Mouse (Mus musculus): ENCODE results near the gene As3mt. TPM values are rescaled to one million over a fixed set of nuclear protein-coding genes. Genes with fewer than 3 reads are reported as not detected.

The As3mt gene
- total and polyA plus RNA-seq, 3 experiments = 0.49 TPM; not detected in 2

GRCm38 (mm10) chr19:46706540-46707295 is 540 bp upstream of the As3mt start:
- no peaks in the 10 kb centered on the region for H3K9me3 ChIP-seq (replicated peaks)
- DNase-seq (ENCODE audit: low spot score) (no peak), ATAC-seq (ENCODE audit: extremely low read depth, insufficient number of reproducible peaks, low FRiP score, poor library complexity, severe bottlenecking) (no peak)
- peaks cover 28% of the 10 kb centered on the region for H3K4me1 ChIP-seq (ENCODE audit: insufficient read depth, low read depth, low read length)
- peaks cover 2% of the 10 kb centered on the region for H3K36me3 ChIP-seq (replicated peaks)
- H3K27me3 ChIP-seq (ENCODE audit: insufficient read depth, low read length) = peaks cover 34% of the 10 kb centered on the region
- no peak overlapping the region for H3K4me3 ChIP-seq (ENCODE audit: low read depth, low read length)
- TF ChIP-seq POLR2AphosphoS5 (IDR thresholded peaks at IDR 0.05; ENCODE audit: insufficient replicate concordance, low read depth, low read length) (no peak), TAL1 (conservative IDR thresholded peaks at IDR 0.05; ENCODE audit: low read depth, low read length) (no peak), GATA2 (IDR thresholded peaks at IDR 0.05; ENCODE audit: borderline replicate concordance, low read depth, low read length) (no peak), CTCF (IDR thresholded peaks at IDR 0.05; ENCODE audit: low read depth, low read length) (no peak), GATA1 (IDR thresholded peaks at IDR 0.05; ENCODE audit: borderline replicate concordance, low read length) (no peak)

GRCm38 (mm10) chr19:46710614-46711013 is 3.4 kb downstream of the As3mt start:
- H3K27me3 ChIP-seq (ENCODE audit: insufficient read depth, low read length) = peaks cover 46% of the 10 kb centered on the region
- H3K4me1 ChIP-seq (ENCODE audit: insufficient read depth, low read depth, low read length) = peaks cover 26% of the 10 kb centered on the region
- H3K36me3 ChIP-seq (replicated peaks) = no peaks in the 10 kb centered on the region
- ATAC-seq (ENCODE audit: extremely low read depth, insufficient number of reproducible peaks, low FRiP score, poor library complexity, severe bottlenecking) (no peak), DNase-seq (ENCODE audit: low spot score) (no peak)
- no peak for TF ChIP-seq POLR2AphosphoS5 (IDR thresholded peaks at IDR 0.05; ENCODE audit: insufficient replicate concordance, low read depth, low read length)
- no peak for TF ChIP-seq GATA1 (IDR thresholded peaks at IDR 0.05; ENCODE audit: borderline replicate concordance, low read length)
- no peak for TF ChIP-seq TAL1 (conservative IDR thresholded peaks at IDR 0.05; ENCODE audit: low read depth, low read length)
- TF ChIP-seq CTCF (IDR thresholded peaks at IDR 0.05; ENCODE audit: low read depth, low read length) = no peak
- TF ChIP-seq GATA2 (IDR thresholded peaks at IDR 0.05; ENCODE audit: borderline replicate concordance, low read depth, low read length) = no peak
- H3K4me3 ChIP-seq (ENCODE audit: low read depth, low read length) = no peak overlapping the region
- no peaks in the 10 kb centered on the region for H3K9me3 ChIP-seq (replicated peaks)

GRCm38 (mm10) chr19:46714234-46714633 is 7.0 kb downstream of the As3mt start:
- H3K4me1 ChIP-seq (ENCODE audit: insufficient read depth, low read depth, low read length) = peaks cover 8% of the 10 kb centered on the region; the same call in 1 of the 2 replicates
- no peak for TF ChIP-seq POLR2AphosphoS5 (IDR thresholded peaks at IDR 0.05; ENCODE audit: insufficient replicate concordance, low read depth, low read length)
- no peak overlapping the region for H3K4me3 ChIP-seq (ENCODE audit: low read depth, low read length)
- no peak for DNase-seq (ENCODE audit: low spot score)
- H3K9me3 ChIP-seq (replicated peaks) = peaks cover 5% of the 10 kb centered on the region
- ATAC-seq (ENCODE audit: extremely low read depth, insufficient number of reproducible peaks, low FRiP score, poor library complexity, severe bottlenecking) = no peak
- H3K27me3 ChIP-seq (ENCODE audit: insufficient read depth, low read length) = peaks cover 27% of the 10 kb centered on the region
- no peaks in the 10 kb centered on the region for H3K36me3 ChIP-seq (replicated peaks)

- ATAC-seq (ENCODE audit: extremely low read depth, insufficient number of reproducible peaks, low FRiP score, poor library complexity, severe bottlenecking) (no peak), DNase-seq (ENCODE audit: low spot score) (no peak)
- Histone ChIP-seq H3K4me3 (ENCODE audit: low read depth, low read length) (no peak overlapping the region), H3K27me3 (ENCODE audit: insufficient read depth, low read length) (peaks cover 33% of the 10 kb centered on the region), H3K4me1 (ENCODE audit: insufficient read depth, low read depth, low read length) (peaks cover 6% of the 10 kb centered on the region; the same call in 1 of the 2 replicates), H3K9me3 (replicated peaks) (peaks cover 5% of the 10 kb centered on the region), H3K36me3 (replicated peaks) (no peaks in the 10 kb centered on the region)
- TF ChIP-seq TAL1 (conservative IDR thresholded peaks at IDR 0.05; ENCODE audit: low read depth, low read length) (no peak), POLR2AphosphoS5 (IDR thresholded peaks at IDR 0.05; ENCODE audit: insufficient replicate concordance, low read depth, low read length) (no peak), GATA2 (IDR thresholded peaks at IDR 0.05; ENCODE audit: borderline replicate concordance, low read depth, low read length) (no peak), GATA1 (IDR thresholded peaks at IDR 0.05; ENCODE audit: borderline replicate concordance, low read length) (no peak), CTCF (IDR thresholded peaks at IDR 0.05; ENCODE audit: low read depth, low read length) (no peak)
Observed at GRCm38 (mm10) chr19:46715016-46715415, 7.8 kb downstream of the As3mt start.

GRCm38 (mm10) chr19:46718150-46718549 is 10.9 kb downstream of the As3mt start:
- H3K4me3 ChIP-seq (ENCODE audit: low read depth, low read length) = no peak overlapping the region
- peaks cover 5% of the 10 kb centered on the region for H3K9me3 ChIP-seq (replicated peaks)
- no peaks in the 10 kb centered on the region for H3K36me3 ChIP-seq (replicated peaks)
- 0 out of 2 replicates have a peak, but pooled peaks cover 3% of the 10 kb centered on the region for H3K4me1 ChIP-seq (ENCODE audit: insufficient read depth, low read depth, low read length)
- DNase-seq (ENCODE audit: low spot score) (no peak), ATAC-seq (ENCODE audit: extremely low read depth, insufficient number of reproducible peaks, low FRiP score, poor library complexity, severe bottlenecking) (no peak)
- H3K27me3 ChIP-seq (ENCODE audit: insufficient read depth, low read length) = peaks cover 30% of the 10 kb centered on the region
- TF ChIP-seq POLR2AphosphoS5 (IDR thresholded peaks at IDR 0.05; ENCODE audit: insufficient replicate concordance, low read depth, low read length) (no peak), CTCF (IDR thresholded peaks at IDR 0.05; ENCODE audit: low read depth, low read length) (no peak), GATA1 (IDR thresholded peaks at IDR 0.05; ENCODE audit: borderline replicate concordance, low read length) (no peak), TAL1 (conservative IDR thresholded peaks at IDR 0.05; ENCODE audit: low read depth, low read length) (no peak), GATA2 (IDR thresholded peaks at IDR 0.05; ENCODE audit: borderline replicate concordance, low read depth, low read length) (no peak)

GRCm38 (mm10) chr19:46724411-46724810 is 17.2 kb downstream of the As3mt start:
- Histone ChIP-seq H3K4me3 (ENCODE audit: low read depth, low read length) (no peak overlapping the region), H3K27me3 (ENCODE audit: insufficient read depth, low read length) (peaks cover 13% of the 10 kb centered on the region), H3K9me3 (replicated peaks) (no peaks in the 10 kb centered on the region), H3K36me3 (replicated peaks) (no peaks in the 10 kb centered on the region), H3K4me1 (ENCODE audit: insufficient read depth, low read depth, low read length) (peaks cover 28% of the 10 kb centered on the region)
- ATAC-seq (ENCODE audit: extremely low read depth, insufficient number of reproducible peaks, low FRiP score, poor library complexity, severe bottlenecking) (no peak), DNase-seq (ENCODE audit: low spot score) (no peak)
- no peak for TF ChIP-seq GATA2 (IDR thresholded peaks at IDR 0.05; ENCODE audit: borderline replicate concordance, low read depth, low read length)
- TF ChIP-seq TAL1 (conservative IDR thresholded peaks at IDR 0.05; ENCODE audit: low read depth, low read length) = no peak
- TF ChIP-seq POLR2AphosphoS5 (IDR thresholded peaks at IDR 0.05; ENCODE audit: insufficient replicate concordance, low read depth, low read length) = no peak
- no peak for TF ChIP-seq CTCF (IDR thresholded peaks at IDR 0.05; ENCODE audit: low read depth, low read length)
- no peak for TF ChIP-seq GATA1 (IDR thresholded peaks at IDR 0.05; ENCODE audit: borderline replicate concordance, low read length)

Measured in G1E (cell line).